Mouse (Mus musculus) embryo, embryonic 10.5 days (tissue): Measurements from ENCODE around the gene Chka.

ENCODE experiments used
- DNase-seq: peaks from one replicate; pipeline ENCODE4 v3.0.0-alpha.2; 2015; ENCODE audit warnings: low spot score

Chka gene

GRCm38 (mm10) chr19:3916727-3917126, 65.2 kb downstream of the Chka start:
- DNase-seq = no peak

GRCm38 (mm10) chr19:3919928-3920327, 68.4 kb downstream of the Chka start:
- DNase-seq = no peak

GRCm38 (mm10) chr19:3922661-3923371, 71.2 kb downstream of the Chka start:
- DNase-seq = no peak

GRCm38 (mm10) chr19:3923586-3923985, 72.0 kb downstream of the Chka start:
- no peak for DNase-seq

- no peak for DNase-seq
Measured at GRCm38 (mm10) chr19:3924190-3924589, 72.6 kb downstream of the Chka start.

GRCm38 (mm10) chr19:3924868-3925267, 73.3 kb downstream of the Chka start:
- no peak for DNase-seq

- no peak for DNase-seq
Measured at GRCm38 (mm10) chr19:3925859-3926258, 74.3 kb downstream of the Chka start.

- no peak for DNase-seq
Measured at GRCm38 (mm10) chr19:3926279-3926678, 74.7 kb downstream of the Chka start.

GRCm38 (mm10) chr19:3926685-3927084, 75.1 kb downstream of the Chka start:
- DNase-seq = no peak

- no peak for DNase-seq
Measured at GRCm38 (mm10) chr19:3927989-3928388, 76.4 kb downstream of the Chka start.

GRCm38 (mm10) chr19:3928779-3929178, 77.2 kb downstream of the Chka start:
- DNase-seq = no peak

GRCm38 (mm10) chr19:3929211-3929941, 77.8 kb downstream of the Chka start, which contains the start of gene Aldh3b1:
Gene Aldh3b1, minus strand, starts transcription at chr19:3929808.
- no peak for DNase-seq

GRCm38 (mm10) chr19:3930262-3931057, 78.9 kb downstream of the Chka start:
- DNase-seq = no peak

- DNase-seq = no peak
Measured at GRCm38 (mm10) chr19:3931716-3932115, 80.1 kb downstream of the Chka start.

- DNase-seq = peak; percentile 76
Measured at GRCm38 (mm10) chr19:3935032-3935895, 83.7 kb downstream of the Chka start, which contains the start of gene Unc93b1. Gene Unc93b1, plus strand, starts transcription at chr19:3935186.

- peak; percentile 66 for DNase-seq
Measured at GRCm38 (mm10) chr19:3935896-3936850, 84.6 kb downstream of the Chka start.

GRCm38 (mm10) chr19:3942315-3942714, 90.7 kb downstream of the Chka start:
- DNase-seq = no peak

- DNase-seq = peak; percentile 12
Measured at GRCm38 (mm10) chr19:3942986-3943735, 91.6 kb downstream of the Chka start.
